ENCODE assay signal across 15 mouse cellular contexts in genomic region chr17:86096875-86097274, GRCm38 (mm10).
"Had no signal": no experiment of that assay in that cellular context is flagged by ENCODE, and none has a peak within 500 bp of the region (broad histone marks: within the 10 kb centered on the region; RNA-seq: fewer than 3 reads in every experiment).

No protein-coding gene starts in this region.

- H3K4me3 ChIP-seq: intestine, embryonic 15.5 days; kidney, embryonic 15.5 days; limb, embryonic 12.5 days; megakaryocyte, embryonic 14.5 days; midbrain, embryonic 12.5 days; myocyte; neural tube, embryonic 15.5 days had no signal

- H3K27me3 ChIP-seq: intestine, embryonic 15.5 days; kidney, embryonic 15.5 days; limb, embryonic 12.5 days; megakaryocyte, embryonic 14.5 days; midbrain, embryonic 12.5 days; neural tube, embryonic 15.5 days had no signal

- H3K9me3 ChIP-seq: intestine, embryonic 15.5 days; kidney, embryonic 15.5 days; limb, embryonic 12.5 days; megakaryocyte, embryonic 14.5 days; midbrain, embryonic 12.5 days; neural tube, embryonic 15.5 days had no signal

- H3K4me2 ChIP-seq: intestine, embryonic 15.5 days; kidney, embryonic 15.5 days; limb, embryonic 12.5 days; midbrain, embryonic 12.5 days; neural tube, embryonic 15.5 days had no signal

- H3K27ac ChIP-seq: intestine, embryonic 15.5 days; kidney, embryonic 15.5 days; limb, embryonic 12.5 days; midbrain, embryonic 12.5 days; neural tube, embryonic 15.5 days; stomach, postnatal 0 days had no signal

- DNase-seq: kidney, adult 18-20 months; kidney, postnatal 25 days; lung, adult 2 months; lung, postnatal 4 days; thymus, adult 18-20 months; thymus, postnatal 14 days had no signal

- H3K9ac ChIP-seq: intestine, embryonic 15.5 days; kidney, embryonic 15.5 days; limb, embryonic 12.5 days; midbrain, embryonic 12.5 days; neural tube, embryonic 15.5 days had no signal

- ATAC-seq: intestine, embryonic 15.5 days; lung, postnatal 0 days had no signal

- H3K4me1 ChIP-seq: intestine, embryonic 15.5 days; kidney, embryonic 15.5 days; limb, embryonic 12.5 days; midbrain, embryonic 12.5 days; neural tube, embryonic 15.5 days had no signal
